Mouse (Mus musculus): Measurements from ENCODE around the gene Lrrc46.

DNA sequence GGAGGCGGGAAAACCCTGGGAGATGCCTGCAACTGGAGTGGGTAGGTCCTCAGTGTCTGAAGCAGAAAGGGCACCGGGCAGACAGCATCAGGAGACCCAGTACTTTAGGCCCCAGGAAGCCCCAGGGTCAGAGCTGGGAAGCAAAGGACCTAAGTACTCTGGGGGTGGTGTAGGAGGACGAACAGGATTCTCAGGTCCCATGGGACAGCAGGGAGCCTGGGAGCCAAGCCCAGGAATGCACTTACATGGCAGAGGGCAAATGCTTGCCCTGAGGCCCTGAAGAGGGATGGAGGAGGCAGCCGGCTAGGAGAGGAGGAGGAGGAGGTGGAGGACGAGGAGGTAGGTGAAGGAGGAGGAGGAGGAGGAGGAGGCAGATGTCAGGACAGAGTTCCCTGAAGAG, 46.2 kb downstream of the Lrrc46 start:
- no peak for TF ChIP-seq CTCF (IDR thresholded peaks at IDR 0.05; ENCODE audit: control insufficient read depth, insufficient read depth, insufficient read length)
- TF ChIP-seq MAX (IDR thresholded peaks at IDR 0.05) = no peak

Data from C2C12 (cell line).